Mouse (Mus musculus) A20 (cell line): ENCODE data around the gene Taf1d.

ENCODE experiments used
- DNase-seq: peaks from one replicate; pipeline ENCODE4 v3.0.0-alpha.2; 2011; ENCODE audit warnings: low read depth, low spot score

The Taf1d gene

DNA sequence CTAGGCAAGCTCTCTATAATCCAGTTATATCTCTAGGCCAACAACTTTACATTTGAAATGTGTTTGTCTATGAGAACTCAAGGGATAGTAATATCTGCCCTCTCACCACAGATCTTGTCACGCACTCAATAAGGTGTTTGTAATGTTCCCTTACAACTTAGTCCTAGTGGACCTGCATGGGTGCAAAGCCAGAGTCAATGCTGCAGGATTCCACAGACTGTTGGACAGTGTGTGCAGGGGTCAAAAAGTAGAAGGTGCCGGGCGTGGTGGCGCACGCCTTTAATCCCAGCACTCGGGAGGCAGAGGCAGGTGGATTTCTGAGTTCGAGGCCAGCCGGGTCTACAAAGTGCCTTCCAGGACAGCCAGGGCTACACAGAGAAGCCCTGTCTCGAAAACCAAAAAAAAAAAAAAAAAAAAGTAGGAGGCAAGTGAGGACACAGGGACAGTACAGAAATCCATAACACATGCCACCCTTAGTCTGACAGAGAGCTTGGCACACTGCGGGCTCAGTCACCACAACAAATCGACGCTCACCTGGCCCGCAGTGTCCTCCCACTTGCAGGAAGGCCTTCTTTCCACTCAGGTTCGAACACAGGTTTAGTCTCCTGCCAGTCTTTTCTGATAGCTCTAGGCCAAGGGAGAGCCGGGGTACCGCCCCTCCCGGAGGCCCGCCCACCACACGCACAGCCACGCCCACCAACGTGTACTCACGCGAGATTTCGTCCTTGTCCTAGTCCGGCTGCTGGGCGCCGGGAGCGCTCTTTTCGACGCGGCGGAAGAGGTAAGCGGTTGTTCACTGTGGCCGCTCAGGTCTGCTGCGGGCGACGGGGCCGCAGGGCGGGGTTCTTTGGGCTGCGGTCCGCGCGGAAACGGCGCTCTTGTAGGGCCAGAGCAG is at the start of gene Taf1d:
TSS of gene Taf1d (plus strand) at position 712 of the 895 bp plus-strand sequence.
- peak; percentile 95 for DNase-seq

DNA sequence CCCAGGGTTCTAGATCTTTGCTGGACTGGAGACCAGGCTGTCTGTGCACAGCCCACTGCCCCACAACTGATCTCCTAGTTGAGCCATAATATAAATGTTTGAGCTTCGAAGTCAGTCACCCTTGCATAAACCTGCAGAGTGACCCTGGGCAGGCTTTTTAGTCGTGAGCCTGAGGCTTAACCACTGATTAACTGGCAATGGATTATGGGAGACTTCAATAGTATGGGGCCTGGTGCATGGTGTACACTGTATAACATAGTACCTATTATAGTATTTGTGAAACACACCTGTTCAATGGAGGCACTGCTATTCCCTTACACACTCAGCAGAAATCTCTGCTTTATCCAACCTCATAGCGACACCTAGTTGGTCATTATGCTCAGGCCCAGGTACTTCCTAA is 49.8 kb upstream of the Taf1d start:
- DNase-seq: no peak

- DNase-seq: no peak
Measured at GRCm38 (mm10) chr9:15261980-15262379, 44.0 kb upstream of the Taf1d start.

GRCm38 (mm10) chr9:15263487-15263886 is 42.5 kb upstream of the Taf1d start:
- DNase-seq: no peak

- DNase-seq: no peak
Measured at GRCm38 (mm10) chr9:15273981-15274380, 32.0 kb upstream of the Taf1d start.

GRCm38 (mm10) chr9:15276855-15277254 is 29.2 kb upstream of the Taf1d start:
- DNase-seq: no peak

DNA sequence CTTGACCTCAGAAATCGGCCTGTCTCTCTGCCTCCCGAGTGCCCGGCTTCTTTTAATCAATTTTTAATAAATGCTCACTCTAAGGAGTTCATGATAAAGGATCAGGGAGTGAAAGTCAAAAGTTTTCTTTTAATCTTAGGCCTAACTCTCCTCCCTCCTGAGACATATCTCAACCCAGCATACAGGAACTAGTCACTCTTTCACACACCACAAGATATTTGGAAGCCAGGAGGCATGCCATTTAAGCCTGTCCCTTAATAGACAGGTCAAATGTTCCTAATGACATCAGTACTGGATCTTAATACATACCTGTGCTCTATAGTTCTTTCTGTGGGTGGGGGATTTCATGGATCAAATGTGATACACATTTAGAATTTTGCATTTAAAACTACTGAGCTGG is 27.7 kb upstream of the Taf1d start:
- no peak for DNase-seq

DNA sequence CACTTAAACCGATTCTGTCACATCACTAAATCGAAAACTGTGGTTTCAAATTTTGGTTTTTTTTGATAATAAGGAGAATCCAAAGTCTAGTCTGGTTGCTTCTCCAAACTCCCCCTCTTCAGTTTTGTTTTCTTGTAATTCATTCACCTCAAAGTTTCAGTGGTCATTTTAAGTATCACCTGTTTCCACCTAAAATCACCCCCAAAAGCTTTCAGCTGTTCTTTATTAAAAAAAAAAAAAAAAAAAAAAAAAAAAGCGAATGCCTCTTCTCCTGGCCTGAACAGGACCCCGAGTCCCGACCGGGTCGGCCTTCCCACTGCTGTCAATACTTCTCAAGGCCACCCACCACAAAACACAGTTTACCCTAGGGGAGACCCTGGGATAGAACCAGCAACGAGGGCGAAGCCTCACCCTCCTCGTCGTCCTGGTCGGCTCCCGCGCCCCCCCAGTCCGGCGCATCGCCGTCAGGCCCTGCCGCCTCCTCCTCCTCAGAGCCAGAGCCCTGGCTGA is 26.8 kb upstream of the Taf1d start:
- no peak for DNase-seq

- peak; percentile 96 for DNase-seq
Measured at GRCm38 (mm10) chr9:15279649-15280490, 26.1 kb upstream of the Taf1d start, which contains the start of gene Med17. Gene Med17, minus strand, starts transcription at chr9:15279931.

DNA sequence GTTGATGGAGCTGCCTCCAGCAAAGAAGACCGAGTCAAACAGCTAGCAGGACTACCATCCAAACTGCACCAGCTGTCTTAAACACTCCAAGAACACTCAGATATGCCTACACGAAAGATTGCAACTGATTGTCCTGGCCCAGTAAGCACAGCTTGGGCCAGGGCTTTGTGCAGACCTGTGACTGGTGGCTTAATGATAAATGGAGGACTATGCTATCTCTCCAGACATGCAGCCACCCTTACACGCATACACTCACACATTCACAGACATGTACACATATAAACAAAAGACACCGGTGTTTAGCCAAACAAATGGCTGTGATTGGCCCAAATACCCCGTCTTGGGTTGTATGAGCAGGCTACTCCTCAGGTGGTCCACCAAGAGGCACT is 25.5 kb upstream of the Taf1d start:
- no peak for DNase-seq

GRCm38 (mm10) chr9:15285443-15285842 is 20.6 kb upstream of the Taf1d start:
- peak; percentile 30 for DNase-seq

DNA sequence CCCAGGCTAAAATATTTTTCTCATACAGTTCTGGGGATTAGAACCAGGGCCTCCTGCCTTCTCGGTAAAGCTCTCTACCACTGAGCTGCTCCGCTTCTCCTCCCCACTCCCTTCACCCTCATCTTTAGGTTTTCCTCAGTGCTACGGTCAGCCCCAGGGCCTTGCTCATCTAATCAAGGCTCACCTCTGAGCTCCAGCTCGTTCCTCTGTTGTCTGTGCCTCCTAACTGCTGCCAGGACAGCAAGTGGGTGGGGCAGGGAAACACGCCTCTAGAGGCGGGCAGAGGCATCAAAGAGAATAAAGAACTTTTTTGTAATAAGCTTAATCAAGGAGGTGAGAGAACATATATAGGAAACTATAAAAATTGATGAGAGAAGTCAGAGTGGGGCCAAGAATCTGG is 18.2 kb upstream of the Taf1d start:
- DNase-seq: no peak

- DNase-seq: no peak
Measured at GRCm38 (mm10) chr9:15288402-15288801, 17.6 kb upstream of the Taf1d start.

GRCm38 (mm10) chr9:15289251-15289650 is 16.8 kb upstream of the Taf1d start:
- no peak for DNase-seq

DNA sequence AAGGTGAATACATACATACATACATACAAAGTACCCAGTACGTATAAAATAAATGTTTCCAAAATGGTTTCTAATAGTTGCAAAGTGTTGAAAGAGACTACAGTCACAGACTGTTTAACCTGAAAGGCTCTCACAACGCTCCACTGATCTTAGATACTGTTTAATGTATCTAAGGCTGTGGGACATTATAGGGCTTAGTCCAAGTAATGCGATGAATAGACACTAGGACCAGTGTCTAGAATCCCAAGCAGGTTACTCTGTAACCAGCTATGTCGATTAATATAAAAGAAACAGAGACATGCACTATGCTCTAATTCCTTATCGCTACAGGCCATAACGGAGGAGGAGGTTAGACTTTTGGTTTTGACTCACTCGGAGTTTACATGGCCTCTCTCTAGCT is 8.9 kb upstream of the Taf1d start:
- no peak for DNase-seq

- no peak for DNase-seq
Measured at GRCm38 (mm10) chr9:15298451-15298850, 7.6 kb upstream of the Taf1d start.

- no peak for DNase-seq
Measured at GRCm38 (mm10) chr9:15300056-15300455, 6.0 kb upstream of the Taf1d start.

- DNase-seq: no peak
Measured at GRCm38 (mm10) chr9:15301399-15301798, 4.6 kb upstream of the Taf1d start.

- peak; percentile 43 for DNase-seq
Measured at GRCm38 (mm10) chr9:15302006-15302405, 4.0 kb upstream of the Taf1d start.

- no peak for DNase-seq
Measured at GRCm38 (mm10) chr9:15302881-15303280, 3.1 kb upstream of the Taf1d start.

DNA sequence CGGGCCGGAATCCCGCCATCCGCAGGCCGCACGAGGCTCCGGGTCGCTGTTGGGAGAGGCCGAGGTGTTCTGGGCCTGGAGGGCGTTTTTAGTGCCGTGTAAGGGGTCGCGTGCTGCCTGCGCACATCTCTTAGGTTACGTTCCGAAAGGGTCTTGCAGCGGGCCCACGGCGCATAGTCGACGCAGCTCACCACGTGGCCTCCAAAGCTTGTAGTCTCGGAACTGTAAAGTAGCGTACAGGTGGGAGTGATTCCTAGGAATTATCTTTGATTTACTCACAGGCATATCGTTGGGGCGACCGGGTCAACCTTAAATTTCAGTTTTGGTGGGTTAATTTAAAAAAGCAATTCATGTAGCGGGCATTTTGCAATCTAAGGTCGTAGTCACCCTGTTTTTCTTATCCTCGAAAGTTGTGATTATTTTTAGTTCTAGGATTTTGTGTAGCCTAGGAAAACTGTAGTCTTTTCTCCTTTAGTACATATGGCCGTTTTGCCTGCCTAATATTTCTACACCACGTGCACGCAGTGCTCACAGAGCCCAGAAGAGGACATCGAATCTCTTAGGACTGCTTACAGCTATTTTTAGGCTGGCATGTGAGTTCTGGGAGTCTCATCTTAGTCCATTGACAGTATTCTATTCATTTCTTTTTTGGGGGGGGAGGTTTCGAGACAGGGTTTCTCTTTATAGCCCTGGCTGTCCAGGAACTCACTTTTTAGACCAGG is 545 bp downstream of the Taf1d start, which contains the start of gene 4931406C07Rik:
TSS of gene 4931406C07Rik (minus strand) at position 51 of the 722 bp plus-strand sequence.
- peak; percentile 44 for DNase-seq

DNA sequence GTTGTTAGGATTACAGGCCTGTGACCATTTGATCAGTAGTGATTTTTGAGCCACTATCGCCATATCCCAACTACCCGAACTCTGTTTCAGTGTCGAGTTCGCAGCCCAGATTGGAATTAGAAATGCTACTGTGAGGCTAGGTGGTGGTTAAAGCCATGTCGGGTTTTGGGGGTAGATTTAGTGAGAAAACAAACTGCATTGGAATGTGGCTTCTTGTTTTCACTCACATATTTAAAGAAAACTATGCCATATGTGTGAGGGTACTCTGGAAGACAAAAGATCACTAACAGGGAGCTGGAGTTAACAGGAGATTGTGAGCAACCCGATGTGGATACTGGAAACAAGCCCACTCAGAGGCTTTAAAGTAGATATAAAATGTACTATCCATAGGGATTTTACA is 1.2 kb downstream of the Taf1d start:
- DNase-seq: no peak
